Mouse (Mus musculus) Muller cell, postnatal 12 days (primary cell): ENCODE measurements around the gene Hira.
"Not testable (repeated sequence)": the region's sequence is repeated elsewhere in the genome, so short reads cannot be mapped to it uniquely, and the experiment has no call there.

ENCODE experiments used
- DNase-seq: peaks from one replicate; pipeline ENCODE4 v3.0.0-alpha.2; 2015; ENCODE audit errors: inconsistent ontology term

Gene Hira

GRCm38 (mm10) chr16:18921771-18922170 is 44.9 kb downstream of the Hira start:
- DNase-seq, result no peak

DNA sequence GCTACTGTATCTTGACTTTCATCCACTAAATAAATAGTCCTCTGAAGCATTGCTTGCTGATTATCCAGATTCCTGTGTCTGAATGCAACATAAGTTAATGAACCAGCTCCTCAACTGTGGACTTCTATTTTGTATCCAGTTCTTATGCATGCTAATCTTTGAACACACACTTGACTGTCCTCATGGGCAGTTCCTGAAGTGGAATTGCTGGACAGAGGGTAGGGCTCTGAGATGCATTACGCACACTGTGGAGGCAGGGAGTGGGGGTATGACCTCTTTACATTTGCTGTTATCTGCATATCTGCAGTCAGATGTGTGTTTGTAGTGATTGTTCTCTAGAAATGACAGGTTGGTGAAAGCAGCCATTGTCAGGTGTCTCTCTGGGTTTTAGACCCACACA is 51.1 kb downstream of the Hira start:
- no peak for DNase-seq

DNA sequence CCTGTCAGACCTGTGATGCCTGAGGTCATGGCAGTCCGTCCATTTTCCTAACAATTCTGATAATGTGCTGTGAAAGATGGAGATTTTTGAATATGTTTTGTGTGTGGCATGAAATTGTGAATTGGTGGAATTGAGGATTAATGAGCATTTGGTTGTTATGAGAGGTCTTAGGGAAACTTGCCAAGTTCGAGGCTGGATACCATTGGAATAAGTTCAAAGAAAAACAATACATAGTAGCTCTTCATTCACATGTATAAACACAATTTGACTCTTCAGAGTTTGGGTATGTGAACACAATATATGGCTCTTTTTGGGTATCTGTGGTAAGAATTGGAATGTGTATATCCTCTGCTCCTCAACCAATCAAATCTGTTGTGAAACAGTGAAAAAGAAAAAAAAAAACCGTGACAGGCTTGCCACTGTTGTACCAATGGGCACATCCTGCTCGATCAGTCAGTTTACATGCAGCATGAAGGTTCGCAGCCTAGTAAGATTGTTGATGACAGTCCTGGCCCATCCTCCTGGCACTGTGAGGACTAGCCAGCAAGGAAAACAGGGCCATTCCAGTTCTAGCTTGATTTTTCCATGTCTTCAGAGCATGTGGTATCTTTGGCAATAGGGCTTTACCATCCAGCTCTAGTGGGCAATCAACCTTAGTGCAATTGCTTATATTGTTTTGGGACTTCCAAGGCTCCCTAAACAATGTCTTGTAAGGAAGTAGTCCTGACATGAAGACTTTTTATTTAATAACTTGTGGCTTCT is 61.7 kb downstream of the Hira start:
- DNase-seq, result peak; percentile 61

GRCm38 (mm10) chr16:18943906-18944305 is 67.1 kb downstream of the Hira start:
- no peak for DNase-seq

- DNase-seq, result no peak
These were observed 72.1 kb downstream of the Hira start for GRCm38 (mm10) chr16:18948941-18949340.

- no peak for DNase-seq
These were observed 73.5 kb downstream of the Hira start for GRCm38 (mm10) chr16:18950351-18950750.

- peak; percentile 25 for DNase-seq
These were observed 76.0 kb downstream of the Hira start for GRCm38 (mm10) chr16:18952813-18953212.

GRCm38 (mm10) chr16:18955070-18955469 is 78.2 kb downstream of the Hira start:
- DNase-seq, result no peak

DNA sequence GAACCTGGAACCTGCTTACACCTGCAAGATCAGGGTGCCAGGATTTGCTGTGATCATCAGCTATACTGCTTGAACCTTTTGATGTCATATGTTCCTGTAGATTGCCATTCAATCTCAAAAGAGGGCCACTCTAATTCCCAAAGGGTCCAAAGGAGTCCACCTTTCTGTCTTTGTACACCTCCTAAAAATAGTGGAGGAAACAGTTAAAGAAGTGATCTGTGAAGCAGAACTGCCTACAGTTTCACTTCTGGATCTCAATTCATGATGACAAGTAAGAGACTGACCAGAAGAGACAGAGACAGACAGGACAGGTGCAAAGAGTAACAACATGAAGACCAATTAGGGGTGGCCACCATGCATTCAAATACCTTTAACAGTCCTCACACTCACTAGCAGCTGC is 86.6 kb downstream of the Hira start:
- no peak for DNase-seq

GRCm38 (mm10) chr16:18969420-18970128 is 92.7 kb downstream of the Hira start:
- DNase-seq, result no peak

DNA sequence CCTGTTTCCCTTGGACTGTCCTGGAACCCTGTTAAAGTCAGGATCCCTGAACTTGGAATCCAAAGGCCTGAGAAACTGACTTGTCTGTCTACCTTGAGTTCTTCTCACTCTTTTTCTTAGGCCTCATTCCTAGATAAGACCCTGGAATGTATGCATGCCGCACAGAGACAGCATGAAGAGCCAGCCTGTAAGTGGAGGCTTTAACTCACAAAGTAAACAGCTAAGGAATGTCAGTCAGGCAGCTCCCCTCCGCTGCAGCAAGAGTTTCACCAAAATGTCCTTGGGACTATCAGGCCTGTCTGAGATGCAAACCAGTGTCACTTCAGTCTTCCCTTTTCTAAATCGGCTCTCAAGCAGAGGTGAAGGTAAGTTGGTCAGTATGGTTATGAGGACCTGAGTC is 94.0 kb downstream of the Hira start:
- DNase-seq, result no peak

GRCm38 (mm10) chr16:18975665-18976064 is 98.8 kb downstream of the Hira start:
- not testable (repeated sequence) for DNase-seq

DNA sequence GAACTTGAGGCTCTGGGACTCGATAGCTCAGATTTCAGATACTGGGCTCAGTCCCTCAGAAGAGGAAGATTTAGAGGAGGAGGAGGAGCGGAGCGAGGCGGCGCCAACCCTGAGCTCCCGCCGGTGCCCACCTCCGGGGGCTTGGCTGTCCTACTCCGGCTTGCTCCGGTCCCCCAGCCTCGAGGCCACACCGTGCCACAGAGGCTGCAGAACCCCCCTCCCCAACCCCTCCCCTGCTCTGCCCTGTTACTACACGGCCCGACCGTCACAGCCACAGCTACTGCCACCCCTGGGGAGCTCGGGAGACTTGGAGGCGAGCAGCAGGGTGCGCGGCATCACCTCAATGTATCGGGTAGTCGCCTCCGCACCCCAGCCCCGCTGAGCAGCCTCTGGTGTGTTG is 99.5 kb downstream of the Hira start:
- no peak for DNase-seq

GRCm38 (mm10) chr16:18986381-18986780 is 109.5 kb downstream of the Hira start:
- no peak for DNase-seq

- DNase-seq, result no peak
These were observed 110.0 kb downstream of the Hira start for GRCm38 (mm10) chr16:18986860-18987259.

DNA sequence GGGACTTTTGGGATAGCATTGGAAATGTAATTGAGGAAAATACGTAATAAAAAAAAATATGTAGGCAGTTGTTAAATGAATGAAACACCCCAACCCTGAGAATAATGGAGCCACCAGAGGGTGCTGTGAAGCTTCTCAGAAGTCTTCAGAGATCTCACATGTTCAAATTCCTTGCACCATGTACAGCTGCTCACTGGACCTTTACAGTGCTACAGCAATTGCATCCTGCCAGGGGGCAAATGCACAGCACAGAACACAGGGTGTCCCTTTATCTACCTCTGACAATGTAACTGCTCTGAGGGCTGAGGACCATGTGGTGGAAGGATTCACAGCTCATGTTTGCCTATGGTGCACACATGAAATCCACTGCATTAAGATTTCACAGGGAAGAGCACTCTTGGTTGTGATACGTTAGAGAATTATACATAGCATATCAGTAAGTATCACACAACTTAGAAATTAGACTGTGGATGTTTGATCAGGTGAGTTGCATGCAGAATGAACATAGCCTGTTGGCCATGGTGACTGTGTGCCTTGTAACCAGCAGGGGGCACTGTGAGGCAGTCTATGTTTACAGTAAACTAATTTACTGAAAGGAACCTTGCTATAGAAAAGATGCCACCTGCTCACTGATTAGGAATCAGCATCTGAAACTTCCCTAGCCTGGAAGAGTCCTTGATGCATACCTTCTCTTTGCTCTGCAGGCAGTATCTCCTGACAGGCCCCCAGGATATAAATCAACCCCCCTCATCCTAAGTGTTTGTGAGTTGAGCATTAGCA is 126.0 kb downstream of the Hira start:
- DNase-seq, result not testable (repeated sequence)

- no peak for DNase-seq
These were observed 126.9 kb downstream of the Hira start for GRCm38 (mm10) chr16:19003757-19004156.

- no peak for DNase-seq
These were observed 128.5 kb downstream of the Hira start for GRCm38 (mm10) chr16:19005298-19005697.

DNA sequence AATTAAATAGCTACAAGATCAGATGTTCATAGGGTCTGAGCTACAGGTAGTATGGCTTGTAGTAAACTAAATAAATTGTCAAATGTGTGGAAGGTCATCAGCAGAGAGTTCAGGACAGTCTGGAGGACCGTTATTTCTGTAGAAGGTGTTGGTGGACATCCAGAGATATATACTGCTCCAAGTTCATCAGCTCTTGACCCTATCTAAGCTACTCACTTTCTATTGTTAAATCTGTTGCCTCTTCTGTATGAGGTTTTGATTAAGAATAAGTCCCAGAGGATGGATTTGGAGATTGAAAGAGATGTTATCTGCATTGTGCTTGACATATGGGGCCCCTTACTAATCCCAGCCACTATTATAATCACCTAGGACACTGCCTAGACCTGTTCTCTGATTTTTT is 129.9 kb downstream of the Hira start:
- DNase-seq, result no peak

- not testable (repeated sequence) for DNase-seq
These were observed 130.4 kb downstream of the Hira start for GRCm38 (mm10) chr16:19007186-19007591.

DNA sequence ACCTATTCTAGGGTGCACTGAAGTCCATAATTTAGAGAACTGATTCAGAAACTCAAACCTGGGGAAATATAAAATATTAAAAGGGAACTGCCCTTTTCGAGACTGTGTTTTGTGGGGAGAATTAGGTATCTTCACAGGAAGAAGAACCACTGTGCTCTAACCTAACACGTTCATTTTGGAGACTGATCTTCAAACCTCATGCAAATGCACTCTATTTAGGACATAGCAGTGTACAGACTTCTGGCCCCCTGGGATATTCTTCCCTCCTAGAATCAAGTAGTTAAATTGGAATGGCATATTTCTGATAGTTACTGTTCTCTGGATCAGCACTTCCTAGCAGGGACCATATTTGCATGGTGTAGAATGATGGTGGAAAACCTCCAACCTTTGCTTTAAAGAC is 133.9 kb downstream of the Hira start:
- no peak for DNase-seq

- DNase-seq, result no peak
These were observed 136.7 kb downstream of the Hira start for GRCm38 (mm10) chr16:19013550-19013949.
